Mouse (Mus musculus): Measurements from ENCODE around the gene Wdtc1. TPM values are rescaled to one million over a fixed set of nuclear protein-coding genes. Genes with fewer than 3 reads are reported as not detected.
A peak's percentile ranks its signal among the peaks of the same experiment; 100 is the strongest.

Gene Wdtc1
- total RNA-seq, 4 experiments from 2014 or later: 77.3 to 94.3 (median 79.2) TPM

DNA sequence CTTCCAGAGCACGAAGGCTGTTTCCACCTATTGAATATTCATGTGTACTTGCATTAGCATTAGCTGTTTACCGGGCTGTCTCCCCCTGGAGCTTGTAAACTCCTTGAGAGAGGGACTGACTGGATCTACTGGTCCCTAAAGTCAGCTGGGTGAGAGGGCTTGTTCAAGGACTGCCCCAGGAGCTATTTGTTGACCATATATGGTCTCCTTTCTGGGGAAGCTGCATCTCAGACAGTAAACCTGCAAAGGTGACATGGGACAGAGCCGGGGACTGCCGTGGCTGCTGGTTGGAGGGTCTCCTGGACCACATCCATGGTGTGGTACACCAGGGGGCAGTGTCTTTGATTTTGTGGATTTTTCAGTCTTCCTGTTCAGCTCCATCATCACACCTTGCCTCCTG, 70.6 kb downstream of the Wdtc1 start:
- no peak for DNase-seq (ENCODE audit: low spot score)

DNA sequence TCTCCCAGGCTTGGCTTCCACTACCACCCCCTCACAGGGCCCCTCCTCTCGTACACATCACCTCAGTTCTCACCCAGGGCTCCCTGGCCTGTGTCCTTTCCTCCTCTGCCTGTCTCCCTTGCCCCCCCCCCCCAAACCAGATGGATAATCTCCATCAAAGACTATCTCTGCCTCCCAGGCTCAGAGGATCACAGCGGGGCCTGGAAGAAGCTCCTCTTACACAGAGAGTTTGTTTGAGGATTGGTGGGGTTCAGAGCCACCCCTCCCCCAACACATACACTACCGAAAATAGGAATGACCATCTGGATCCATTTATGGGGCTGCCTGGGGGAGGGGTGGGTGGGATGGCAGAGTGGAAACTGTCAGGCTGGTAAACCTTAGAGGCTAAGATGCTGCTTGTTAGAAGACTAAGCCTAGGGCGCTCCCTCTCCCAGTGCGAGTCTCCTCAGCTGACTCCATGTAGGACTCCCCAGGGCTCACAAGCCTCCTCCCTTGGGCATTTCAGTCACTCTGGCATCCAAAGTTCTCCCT, 71.3 kb downstream of the Wdtc1 start:
- DNase-seq (ENCODE audit: low spot score): no peak

GRCm38 (mm10) chr4:133281513-133281912, 71.8 kb downstream of the Wdtc1 start:
- DNase-seq (ENCODE audit: low spot score): no peak

DNA sequence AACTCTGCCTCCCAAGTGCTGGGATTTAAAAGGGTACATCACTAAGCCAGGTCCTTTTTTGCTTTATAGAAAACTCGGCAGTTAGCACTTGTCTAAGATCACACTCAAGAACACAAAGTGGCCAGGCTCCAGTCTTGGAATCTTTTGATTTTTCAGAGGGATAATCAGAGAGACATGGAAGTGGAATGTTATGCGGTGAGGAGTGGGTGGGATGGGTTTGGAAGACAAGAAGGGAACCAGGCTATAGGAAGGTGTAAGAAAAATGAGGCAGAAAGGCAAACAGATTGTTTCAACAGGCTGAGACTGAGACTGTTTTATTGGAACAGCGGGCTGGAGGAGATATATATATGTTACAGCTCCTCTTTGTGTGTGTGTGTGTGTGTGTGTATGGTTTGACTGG, 74.8 kb downstream of the Wdtc1 start:
- DNase-seq (ENCODE audit: low spot score): no peak

GRCm38 (mm10) chr4:133278067-133278466, 75.2 kb downstream of the Wdtc1 start:
- no peak for DNase-seq (ENCODE audit: low spot score)

GRCm38 (mm10) chr4:133277104-133278026, 75.9 kb downstream of the Wdtc1 start, which contains the start of gene Tmem222:
Gene Tmem222, minus strand, starts transcription at chr4:133277792.
- DNase-seq (ENCODE audit: low spot score): peak; percentile 97

DNA sequence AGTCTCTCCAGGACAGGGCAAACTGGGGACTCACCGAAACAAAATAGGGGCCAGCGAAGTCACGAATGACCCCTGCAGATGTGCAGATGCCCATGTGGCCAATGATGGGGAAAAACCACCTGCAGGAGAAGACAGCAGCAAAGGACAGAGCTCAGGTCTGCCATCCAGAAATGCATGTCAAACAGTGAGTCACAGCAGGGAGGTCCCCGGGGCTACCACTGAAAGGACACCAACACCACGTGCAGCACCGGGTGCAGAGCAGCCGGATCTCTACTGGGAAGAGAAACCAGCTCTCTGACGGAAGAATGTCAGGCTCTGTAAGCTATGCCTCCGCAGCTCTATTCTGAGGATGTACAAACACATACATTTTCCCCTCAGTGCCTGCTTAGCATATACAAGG, 82.4 kb downstream of the Wdtc1 start:
- no peak for DNase-seq (ENCODE audit: low spot score)

- peak; percentile 61 for DNase-seq (ENCODE audit: low spot score)
Observed at GRCm38 (mm10) chr4:133269596-133269995, 83.7 kb downstream of the Wdtc1 start.

DNA sequence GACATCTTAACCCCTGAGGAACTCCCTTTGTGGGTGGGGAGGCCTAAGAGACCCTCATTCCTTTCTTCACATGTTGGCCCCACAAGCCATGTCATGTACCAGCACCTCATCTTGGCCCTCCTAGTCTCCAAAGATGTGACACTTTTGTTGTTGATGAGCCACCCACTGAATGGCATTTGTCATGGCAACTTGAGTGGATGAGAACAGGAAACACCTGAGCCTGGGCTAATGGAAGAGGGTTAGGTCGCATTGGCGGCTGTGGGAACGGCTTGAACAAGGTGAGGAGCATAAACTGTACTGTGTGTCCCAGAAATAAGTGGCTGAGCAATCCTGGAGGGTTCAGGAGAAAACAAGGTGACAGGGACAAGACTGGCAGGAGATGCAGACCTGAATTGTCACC, 84.3 kb downstream of the Wdtc1 start:
- DNase-seq (ENCODE audit: low spot score): no peak

- DNase-seq (ENCODE audit: low spot score): no peak
Observed at GRCm38 (mm10) chr4:133266248-133266880, 86.9 kb downstream of the Wdtc1 start.

GRCm38 (mm10) chr4:133265759-133266158, 87.5 kb downstream of the Wdtc1 start:
- no peak for DNase-seq (ENCODE audit: low spot score)

DNA sequence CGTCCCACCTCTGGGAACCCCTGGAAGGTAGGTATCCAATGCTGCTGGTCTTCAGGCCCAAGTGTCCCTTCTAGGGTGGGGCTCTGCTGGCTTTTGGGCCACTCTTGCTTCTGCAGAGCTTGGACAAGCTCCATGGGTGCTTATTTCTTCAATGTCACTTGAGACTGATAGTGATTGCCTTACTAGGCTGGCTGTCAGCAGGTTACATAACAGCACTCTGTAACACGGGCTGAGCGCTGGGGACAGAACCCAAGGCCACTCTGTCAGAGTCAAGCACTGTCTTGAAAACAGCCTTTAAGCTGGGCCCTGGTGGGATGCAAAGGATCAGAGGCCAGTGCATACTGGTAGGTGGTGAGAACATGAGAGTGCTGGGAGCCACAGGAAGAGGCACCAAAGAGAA, 88.0 kb downstream of the Wdtc1 start:
- no peak for DNase-seq (ENCODE audit: low spot score)

DNA sequence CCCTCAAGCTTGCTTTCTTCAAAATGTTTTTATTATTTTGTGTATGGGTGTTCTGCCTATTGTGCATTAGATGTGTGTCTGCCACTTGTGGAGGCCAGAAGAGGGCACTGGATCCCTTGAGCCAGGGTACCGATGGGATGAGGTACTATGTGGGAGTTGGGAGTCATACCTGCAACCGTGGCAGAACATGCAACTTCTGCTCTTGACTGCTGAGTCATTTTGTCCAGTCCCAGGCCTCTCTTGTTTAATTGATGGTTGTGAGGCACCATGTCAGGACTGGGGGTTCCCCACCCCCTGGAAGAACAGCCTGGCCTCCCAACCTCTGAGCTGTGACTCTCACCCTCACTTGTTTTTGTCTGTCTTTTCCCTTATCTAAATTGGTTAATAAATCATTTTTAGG, 88.7 kb downstream of the Wdtc1 start:
- no peak for DNase-seq (ENCODE audit: low spot score)

- DNase-seq (ENCODE audit: low spot score): no peak
Observed at GRCm38 (mm10) chr4:133263756-133264155, 89.5 kb downstream of the Wdtc1 start.

DNA sequence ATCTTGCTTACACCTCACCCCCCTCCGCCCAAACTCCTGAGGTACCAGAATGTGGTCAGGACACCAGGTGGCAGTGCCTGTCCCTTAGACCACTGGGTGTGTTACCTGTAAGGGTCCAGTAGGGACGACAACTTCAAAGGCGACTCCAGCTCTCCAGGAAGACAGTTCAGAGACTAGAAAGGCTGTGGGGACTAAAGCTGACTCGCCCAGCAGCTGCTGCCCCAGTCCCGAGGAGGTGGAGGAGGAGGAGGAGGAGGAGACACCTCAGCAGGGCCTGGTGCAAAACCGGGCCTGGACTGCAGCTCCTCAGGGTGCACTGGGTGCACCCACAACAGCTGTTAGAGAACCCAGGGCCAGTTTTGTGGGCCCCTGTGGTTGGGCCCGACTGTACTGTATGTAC, 90.4 kb downstream of the Wdtc1 start, which contains the start of gene Sytl1:
TSS of gene Sytl1 (minus strand) at position 232 of the 400 bp plus-strand sequence.
- no peak for DNase-seq (ENCODE audit: low spot score)

DNA sequence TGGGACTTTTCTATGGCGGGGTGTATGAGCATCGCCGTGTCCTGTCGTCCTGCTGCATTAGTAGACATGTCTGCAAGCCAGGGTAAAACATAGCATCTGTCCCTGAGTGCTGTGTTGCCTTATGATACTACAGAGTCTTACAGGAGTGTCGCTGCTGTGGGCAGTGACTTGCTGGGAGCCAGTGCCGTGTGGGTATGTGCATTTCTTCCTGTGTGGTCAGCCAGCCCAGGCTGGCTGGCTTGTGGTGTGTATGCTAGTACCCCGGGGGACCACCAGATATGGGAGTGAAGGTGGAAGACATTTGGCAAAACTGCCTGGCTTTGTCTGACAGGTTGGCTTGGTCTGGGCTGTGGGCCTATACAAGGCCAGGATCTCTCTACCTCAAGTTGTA, 90.9 kb downstream of the Wdtc1 start:
- DNase-seq (ENCODE audit: low spot score): no peak

DNA sequence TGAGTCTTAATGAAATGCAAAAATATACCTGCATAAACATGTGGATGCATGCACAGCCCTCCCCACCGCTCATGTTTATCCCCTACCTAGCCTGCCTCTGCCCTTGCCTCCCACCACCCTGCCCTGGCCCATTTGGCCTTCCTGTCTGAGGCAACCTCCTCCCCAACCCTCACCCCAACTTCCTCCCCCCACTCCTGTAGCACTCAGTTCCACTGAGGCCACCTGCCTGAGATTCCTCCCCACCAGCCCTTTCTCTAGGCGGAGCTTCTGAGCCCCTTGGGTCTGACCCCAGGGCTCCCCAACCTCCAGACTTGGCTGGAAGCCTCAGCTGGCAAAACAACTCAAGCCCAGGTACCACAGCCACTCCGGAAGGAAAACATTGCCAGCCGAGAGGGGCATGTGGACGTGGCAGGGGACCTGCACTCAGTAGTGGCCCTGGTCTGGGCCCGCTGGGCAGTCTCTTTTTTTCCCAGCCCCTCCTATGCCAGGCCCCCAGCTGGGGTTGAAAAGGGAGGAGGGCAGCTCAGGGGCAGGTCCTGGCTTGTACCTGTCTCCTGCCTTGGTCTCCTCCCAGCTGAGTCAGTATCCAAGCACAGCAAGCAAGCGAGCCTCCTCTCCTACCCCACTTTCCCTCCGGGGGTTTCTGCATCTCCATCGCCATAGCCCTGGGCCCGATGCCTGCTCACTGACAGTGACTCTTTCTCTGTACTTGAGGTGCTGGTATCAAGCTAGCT, 91.5 kb downstream of the Wdtc1 start:
- DNase-seq (ENCODE audit: low spot score): no peak

DNA sequence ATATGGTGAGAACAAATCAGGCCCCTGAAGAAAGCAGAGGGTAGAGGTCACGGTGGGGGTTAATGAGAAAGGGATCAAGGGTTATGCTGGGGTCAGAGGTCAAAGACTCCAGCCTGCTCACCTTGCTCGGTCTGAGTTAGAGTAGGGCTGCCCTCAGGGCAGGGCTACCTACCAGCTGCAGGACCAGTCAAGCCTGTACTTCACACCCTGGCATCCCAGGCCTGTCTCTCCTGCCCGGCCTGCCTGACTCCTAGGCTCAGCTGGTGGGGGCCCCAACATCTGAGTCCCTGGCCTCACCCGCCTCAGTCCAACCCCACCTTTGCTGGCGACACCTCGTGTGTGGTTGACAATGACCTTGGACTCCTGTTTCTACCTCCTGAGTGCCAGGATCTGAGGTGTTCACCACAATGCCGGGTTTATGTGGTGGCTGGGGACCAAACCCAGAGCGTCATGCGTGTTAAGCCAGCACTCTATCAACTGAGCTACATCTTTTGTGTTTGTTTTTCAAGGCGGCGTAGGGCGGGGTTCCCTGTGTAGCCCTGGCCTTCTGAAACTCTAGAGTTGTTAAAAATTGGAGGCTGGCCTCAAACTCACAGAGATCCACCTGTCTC, 95.4 kb downstream of the Wdtc1 start:
- no peak for DNase-seq (ENCODE audit: low spot score)

DNA sequence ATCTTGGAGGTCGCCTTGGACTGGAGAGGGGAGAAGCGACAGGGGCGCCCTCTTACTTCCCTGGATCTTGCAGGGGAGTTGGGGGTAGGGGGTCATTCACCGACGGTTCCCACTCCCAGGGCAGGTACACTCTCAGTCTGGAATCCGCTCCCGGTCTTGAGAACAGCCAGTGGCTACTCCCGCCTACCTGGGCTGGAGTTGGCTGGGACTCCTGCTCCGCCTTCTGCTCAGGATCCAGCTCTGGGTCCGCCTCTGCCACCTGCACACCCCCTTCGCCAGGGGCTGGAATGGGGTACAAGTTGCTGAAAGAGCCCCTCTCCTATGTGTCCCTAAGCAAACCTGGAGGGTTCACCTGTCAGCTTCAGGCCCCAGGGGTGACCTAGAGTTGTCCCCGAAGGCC, 96.1 kb downstream of the Wdtc1 start:
- no peak for DNase-seq (ENCODE audit: low spot score)

DNA sequence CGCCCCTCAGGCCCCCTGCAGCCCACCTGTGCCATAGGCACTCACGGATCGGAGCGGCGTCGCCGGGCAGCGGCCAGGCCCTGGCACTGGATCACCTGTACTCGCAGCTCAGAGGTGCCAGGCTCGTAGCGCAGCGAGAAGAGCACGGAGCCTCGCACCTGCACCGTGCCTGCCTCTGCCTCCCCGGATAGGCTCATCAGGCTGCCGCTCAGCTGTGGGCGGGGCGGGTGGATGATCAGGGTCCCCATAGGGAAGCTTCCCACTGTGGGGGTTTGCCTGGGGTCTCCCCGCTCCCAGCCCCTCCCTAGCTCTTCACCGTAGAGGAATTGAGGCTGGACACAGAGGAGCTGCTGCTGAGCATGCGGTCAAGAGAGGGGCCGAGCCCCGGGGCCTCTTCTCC, 96.5 kb downstream of the Wdtc1 start:
- no peak for DNase-seq (ENCODE audit: low spot score)

DNA sequence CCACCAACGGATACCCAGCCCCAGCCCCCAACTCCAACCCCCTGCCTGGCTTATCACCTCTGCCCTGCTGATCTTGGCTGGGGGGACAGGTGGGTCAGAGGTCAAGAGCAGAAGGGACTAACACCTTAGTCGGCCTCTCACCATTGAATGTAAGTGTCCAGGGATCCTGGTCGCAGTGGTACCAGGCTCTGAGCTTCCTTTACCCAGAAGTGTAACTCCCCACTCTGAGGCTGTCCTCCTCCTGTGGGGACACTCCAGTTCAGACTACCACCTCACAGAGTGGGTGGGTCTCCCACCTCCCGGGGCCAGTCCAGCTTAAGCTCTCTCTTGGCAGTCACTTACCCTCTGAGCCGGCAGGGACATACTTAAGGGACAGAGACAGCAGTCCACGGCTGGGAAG, 97.9 kb downstream of the Wdtc1 start:
- DNase-seq (ENCODE audit: low spot score): no peak

DNA sequence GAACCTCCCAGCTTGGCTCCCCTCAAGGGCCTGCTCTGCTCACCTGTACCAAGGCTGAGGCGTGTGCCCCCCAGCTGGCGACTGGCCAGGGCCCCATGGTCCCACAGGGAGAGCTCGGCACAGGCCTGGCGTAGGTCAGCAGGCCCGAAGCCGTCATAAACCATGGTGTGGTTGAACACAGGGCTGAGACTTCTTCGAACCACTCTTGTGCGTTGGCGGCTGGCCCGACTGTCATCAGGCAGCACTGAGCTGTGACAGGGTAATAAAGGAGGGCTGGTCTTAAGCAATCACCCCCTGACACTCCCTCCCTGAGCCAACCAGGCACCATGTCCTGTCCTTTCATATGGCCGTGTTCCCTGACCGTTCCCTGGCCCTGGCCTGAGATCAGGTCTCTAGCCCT, 99.9 kb downstream of the Wdtc1 start:
- no peak for DNase-seq (ENCODE audit: low spot score)
